Mouse (Mus musculus): ENCODE measurements around the gene Myo1f. TPM values are rescaled to one million over a fixed set of nuclear protein-coding genes. Genes with fewer than 3 reads are reported as not detected.

The Myo1f gene
- polyA plus RNA-seq, 1 experiment: 5.1 TPM

DNA sequence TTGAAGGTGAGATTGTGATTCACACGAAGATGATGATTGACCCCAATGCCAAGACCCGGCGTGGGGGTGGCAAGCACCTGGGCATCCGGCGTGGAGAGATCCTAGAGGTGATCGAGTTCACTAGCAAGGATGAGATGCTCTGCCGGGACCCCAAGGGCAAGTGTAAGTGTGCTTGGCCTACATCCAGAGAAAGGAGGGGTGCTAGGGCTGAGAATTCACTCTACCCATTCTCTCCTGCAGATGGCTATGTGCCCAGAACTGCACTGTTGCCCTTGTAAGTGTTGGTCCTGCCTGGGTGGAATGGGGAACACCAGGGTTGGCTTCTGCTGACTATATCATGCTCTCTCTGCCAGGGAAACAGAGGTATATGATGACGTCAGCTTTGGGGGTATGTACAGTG, 89.6 kb downstream of the Myo1f start:
- no peaks in the 10 kb centered on the region for H3K27me3 ChIP-seq (ENCODE audit: control insufficient read depth, insufficient read depth, low read length)
- H3K36me3 ChIP-seq (ENCODE audit: control insufficient read depth, insufficient read depth, low read length): peaks cover 59% of the 10 kb centered on the region
- no peak overlapping the region for H3K4me3 ChIP-seq (ENCODE audit: low read depth, low read length)
- 92% methylated on average over 8 of the region's 8 CpGs for WGBS
- TF ChIP-seq POLR2A (IDR thresholded peaks at IDR 0.05; ENCODE audit: low read depth, low read length): no peak
- TF ChIP-seq CTCF (IDR thresholded peaks at IDR 0.05; ENCODE audit: extremely low read depth, insufficient read length, insufficient replicate concordance, low read depth, low read length): no peak
- H3K4me1 ChIP-seq (ENCODE audit: control insufficient read depth, insufficient read depth, insufficient read length, low read length): no peaks in the 10 kb centered on the region
- H3K27ac ChIP-seq (ENCODE audit: insufficient read depth, low read depth, low read length): no peak overlapping the region

DNA sequence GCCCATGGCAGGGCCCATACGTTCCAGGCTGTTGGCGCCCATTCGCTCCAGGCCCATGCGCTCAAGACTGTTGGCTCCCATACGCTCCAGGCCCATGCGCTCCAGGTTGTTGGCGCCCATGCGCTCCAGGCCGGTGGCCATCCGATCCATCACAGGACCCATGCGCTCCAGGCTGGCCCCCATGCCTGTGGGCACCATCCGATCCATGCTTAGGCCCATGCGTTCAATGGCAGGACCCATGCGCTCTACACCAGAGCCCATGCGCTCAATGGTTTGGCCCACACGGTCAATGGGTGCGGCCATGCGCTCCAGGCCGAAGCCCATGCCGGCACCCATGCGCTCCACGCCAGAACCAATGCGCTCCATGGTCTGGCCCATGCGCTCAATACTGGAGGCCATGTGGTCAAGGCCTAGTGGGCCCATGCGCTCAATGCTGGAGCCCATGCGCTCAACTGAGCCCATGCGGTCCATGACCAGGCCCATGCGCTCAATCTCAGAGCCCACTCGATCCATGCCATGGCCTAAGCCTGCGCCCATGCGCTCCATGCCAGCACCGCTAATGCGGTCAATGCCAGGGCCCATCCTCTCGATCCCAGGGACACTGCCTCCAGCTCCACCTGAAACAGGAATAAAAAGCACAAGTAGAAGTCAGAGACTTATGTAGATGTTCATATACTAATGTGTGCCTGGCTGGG, 94.4 kb downstream of the Myo1f start:
- Histone ChIP-seq H3K4me1 (ENCODE audit: control insufficient read depth, insufficient read depth, insufficient read length, low read length) (no peaks in the 10 kb centered on the region), H3K36me3 (ENCODE audit: control insufficient read depth, insufficient read depth, low read length) (peaks cover 76% of the 10 kb centered on the region), H3K27me3 (ENCODE audit: control insufficient read depth, insufficient read depth, low read length) (no peaks in the 10 kb centered on the region), H3K27ac (ENCODE audit: insufficient read depth, low read depth, low read length) (no peak overlapping the region), H3K4me3 (ENCODE audit: low read depth, low read length) (no peak overlapping the region)
- TF ChIP-seq POLR2A (IDR thresholded peaks at IDR 0.05; ENCODE audit: low read depth, low read length): no peak
- no peak for TF ChIP-seq CTCF (IDR thresholded peaks at IDR 0.05; ENCODE audit: extremely low read depth, insufficient read length, insufficient replicate concordance, low read depth, low read length)
- WGBS: 98% methylated on average over 34 of the region's 34 CpGs

Other genes starting within 250 kb of the Myo1f start
- 0.08 and 0.29 TPM in 2 replicates for gene Zfp81, start 196.8 kb upstream of the Myo1f start, polyA plus RNA-seq (2012; rRNA removed)
- 0.08 and 0.32 TPM in 2 replicates for gene Zfp101, start 161.1 kb upstream of the Myo1f start, polyA plus RNA-seq (2012; rRNA removed)
- gene Actl9, start 122.8 kb upstream of the Myo1f start, polyA plus RNA-seq (2012; rRNA removed): not detected in 2 replicates
- 22.9 and 28.2 TPM in 2 replicates for gene Adamts10, start 31.5 kb upstream of the Myo1f start, polyA plus RNA-seq (2012; rRNA removed)
- gene Zfp414, start 73.4 kb downstream of the Myo1f start, polyA plus RNA-seq (2012; rRNA removed): 20.0 and 33.1 TPM in 2 replicates
- 0.60 and 1.3 TPM in 2 replicates for gene Pram1, start 82.3 kb downstream of the Myo1f start, polyA plus RNA-seq (2012; rRNA removed)
- gene Hnrnpm, start 131.2 kb downstream of the Myo1f start, polyA plus RNA-seq (2012; rRNA removed): 54.5 and 91.7 TPM in 2 replicates
- gene March2, start 163.0 kb downstream of the Myo1f start, polyA plus RNA-seq (2012; rRNA removed): 43.7 and 60.9 TPM in 2 replicates
- gene Rab11b, start 204.8 kb downstream of the Myo1f start, polyA plus RNA-seq (2012; rRNA removed): 171 and 431 TPM in 2 replicates
- gene Angptl4, start 226.1 kb downstream of the Myo1f start, polyA plus RNA-seq (2012; rRNA removed): 14.7 and 57.3 TPM in 2 replicates